Mouse (Mus musculus) limb, embryonic 14.5 days (tissue): Measurements from ENCODE around the gene Amn1. TPM values are rescaled to one million over a fixed set of nuclear protein-coding genes. Genes with fewer than 3 reads are reported as not detected.

Experiments used
- ATAC-seq: fragments of 200-750 bp; cut with Nextera tagmentation; 2 replicates; pipeline ENCODE4 v1.8.0; 2017; ENCODE audit warnings: low read depth, moderate number of reproducible peaks, moderate TSS enrichment; ENCODE audit not compliant: low FRiP score
- DNase-seq: peaks from one replicate; pipeline ENCODE4 v3.0.0-alpha.2; 2015; ENCODE audit warnings: low spot score
- H3K27ac ChIP-seq: fragments of 300-500 bp; sonication (generic); replicated peaks from 2 replicates; pipeline ENCODE4 v1.5.1; 2014; ENCODE audit warnings: low read depth, mild to moderate bottlenecking, low read length, moderate library complexity, mixed read lengths
- H3K27me3 ChIP-seq: fragments of 300-500 bp; sonication (generic); 2 replicates; pipeline ENCODE4 v1.6.1; 2014; ENCODE audit warnings: low read length, mixed read lengths; ENCODE audit not compliant: control insufficient read depth, insufficient read depth
- H3K36me3 ChIP-seq: fragments of 300-500 bp; sonication (generic); 2 replicates; pipeline ENCODE4 v1.6.1; 2014; ENCODE audit warnings: mild to moderate bottlenecking, low read length, moderate library complexity, mixed read lengths; ENCODE audit not compliant: control insufficient read depth, insufficient read depth
- H3K4me1 ChIP-seq: fragments of 300-500 bp; sonication (generic); 2 replicates; pipeline ENCODE4 v1.6.1; 2014; ENCODE audit warnings: antibody characterized with exemption, low read length, mixed read lengths; ENCODE audit not compliant: control insufficient read depth, insufficient read depth
- H3K4me2 ChIP-seq: fragments of 300-500 bp; sonication (generic); replicated peaks from 2 replicates; pipeline ENCODE4 v1.6.1; 2014; ENCODE audit warnings: low read depth, mild to moderate bottlenecking, low read length, moderate library complexity; ENCODE audit not compliant: severe bottlenecking
- H3K4me3 ChIP-seq: fragments of 300-500 bp; sonication (generic); replicated peaks from 2 replicates; pipeline ENCODE4 v1.5.1; 2014; ENCODE audit warnings: low read length
- H3K9ac ChIP-seq: fragments of 300-500 bp; sonication (generic); 2 replicates; pipeline ENCODE4 v1.6.1; 2014; ENCODE audit warnings: mild to moderate bottlenecking, low read depth, low read length, moderate library complexity; ENCODE audit not compliant: severe bottlenecking
- H3K9me3 ChIP-seq: fragments of 300-500 bp; sonication (generic); 2 replicates; pipeline ENCODE4 v1.6.1; 2016; ENCODE audit warnings: low read length; ENCODE audit not compliant: control insufficient read depth
- POLR2A ChIP-seq: fragments of 200-500 bp; IDR thresholded peaks from 2 replicates; pipeline ENCODE4 v1.8.0; 2012; ENCODE audit warnings: inconsistent platforms, mild to moderate bottlenecking, moderate library complexity, borderline replicate concordance; ENCODE audit not compliant: insufficient read depth, insufficient read length; ENCODE audit errors: extremely low read depth
- WGBS: fragments of 180-500 bp; shearing (Covaris S2); extraction: QIAGEN DNeasy Blood & Tissue Kit; methylation state at CpG from one replicate; pipeline ENCODE4 v1.1.7; 2014; 5-methylcytosine and 5-hydroxymethylcytosine counted together
- polyA plus RNA-seq, 2 experiments: library from polyadenylated mRNA; depleted of rRNA in 1 of 2; stranded (reverse) in 1 of 2; unstranded in 1 of 2; fragments of >200 nt; fragmentation: Nextera tagmentation in 1 of 2; extraction: Ambion mirVana in 1 of 2; gene quantifications; 2 replicates each; pipeline versions ENCODE4 v1.2.1 to v1.2.3; 2012 to 2014

Gene Amn1
- polyA plus RNA-seq, 2 experiments = 22.2 to 31.1 TPM

- Histone ChIP-seq H3K4me2 (peak overlapping the region; percentile 68), H3K27ac (peak overlapping the region; percentile 90), H3K4me1 (peaks cover 12% of the 10 kb centered on the region), H3K27me3 (no peaks in the 10 kb centered on the region), H3K9ac (peak overlapping the region; percentile 95), H3K36me3 (peaks cover 5% of the 10 kb centered on the region; the same call in 1 of the 2 replicates), H3K4me3 (peak overlapping the region; percentile 82), H3K9me3 (no peaks in the 10 kb centered on the region)
- ATAC-seq = peak; percentile 54; the same call in 1 of the 2 replicates
- no peak for DNase-seq
- no peak for TF ChIP-seq POLR2A
- WGBS = 36% methylated on average over 8 of the region's 8 CpGs
Observed at GRCm38 (mm10) chr6:149188925-149189257, 379 bp upstream of the Amn1 start.

GRCm38 (mm10) chr6:149187371-149187770 lies 1.1 kb downstream of the Amn1 start:
- WGBS = 81% methylated on average over 1 of the region's 1 CpGs
- H3K9me3 ChIP-seq = no peaks in the 10 kb centered on the region
- peak overlapping the region; percentile 82 for H3K4me3 ChIP-seq
- H3K27me3 ChIP-seq = no peaks in the 10 kb centered on the region
- ATAC-seq = no peak
- peaks cover 17% of the 10 kb centered on the region for H3K36me3 ChIP-seq
- no peak overlapping the region for H3K27ac ChIP-seq
- TF ChIP-seq POLR2A = no peak
- peak overlapping the region; percentile 68 for H3K4me2 ChIP-seq
- peaks cover 12% of the 10 kb centered on the region for H3K4me1 ChIP-seq
- no peak overlapping the region; the same call in 1 of the 2 replicates for H3K9ac ChIP-seq
- DNase-seq = no peak

GRCm38 (mm10) chr6:149184007-149184406 lies 4.5 kb downstream of the Amn1 start:
- DNase-seq (no peak), ATAC-seq (no peak)
- peaks cover 43% of the 10 kb centered on the region for H3K36me3 ChIP-seq
- H3K4me3 ChIP-seq = no peak overlapping the region
- no peak overlapping the region for H3K9ac ChIP-seq
- no peak overlapping the region for H3K4me2 ChIP-seq
- no peak overlapping the region for H3K27ac ChIP-seq
- TF ChIP-seq POLR2A = no peak
- H3K9me3 ChIP-seq = peaks cover under 1% of the 10 kb centered on the region; the same call in 1 of the 2 replicates
- H3K27me3 ChIP-seq = no peaks in the 10 kb centered on the region
- WGBS = 97% methylated on average over 1 of the region's 1 CpGs
- H3K4me1 ChIP-seq = peaks cover 12% of the 10 kb centered on the region

GRCm38 (mm10) chr6:149179064-149179463 lies 9.4 kb downstream of the Amn1 start:
- DNase-seq (no peak), ATAC-seq (no peak)
- H3K27me3 ChIP-seq = no peaks in the 10 kb centered on the region
- H3K4me2 ChIP-seq = no peak overlapping the region
- no peak overlapping the region for H3K27ac ChIP-seq
- no peak for TF ChIP-seq POLR2A
- no peak overlapping the region for H3K4me3 ChIP-seq
- H3K9me3 ChIP-seq = peaks cover 9% of the 10 kb centered on the region; the same call in 1 of the 2 replicates
- H3K9ac ChIP-seq = no peak overlapping the region
- peaks cover 66% of the 10 kb centered on the region for H3K36me3 ChIP-seq
- no peaks in the 10 kb centered on the region for H3K4me1 ChIP-seq

GRCm38 (mm10) chr6:149174932-149175570 lies 13.5 kb downstream of the Amn1 start:
- Histone ChIP-seq H3K9ac (no peak overlapping the region), H3K36me3 (peaks cover 42% of the 10 kb centered on the region), H3K9me3 (peaks cover 9% of the 10 kb centered on the region; the same call in 1 of the 2 replicates), H3K4me3 (no peak overlapping the region), H3K27me3 (no peaks in the 10 kb centered on the region), H3K27ac (no peak overlapping the region), H3K4me2 (no peak overlapping the region), H3K4me1 (no peaks in the 10 kb centered on the region)
- TF ChIP-seq POLR2A = no peak
- DNase-seq (no peak), ATAC-seq (no peak)
- 96% methylated on average over 3 of the region's 3 CpGs for WGBS
